Mouse (Mus musculus) neural tube, postnatal 0 days (tissue): Measurements from ENCODE around the gene Cd52. TPM values are rescaled to one million over a fixed set of nuclear protein-coding genes. Genes with fewer than 3 reads are reported as not detected.

Experiments used
- polyA plus RNA-seq: library from polyadenylated mRNA; unstranded; fragments of >200 nt; fragmentation: Nextera tagmentation; extraction: Ambion mirVana; gene quantifications from 2 replicates; pipeline ENCODE4 v1.2.1, GENCODE M21; 2015

The Cd52 gene
- polyA plus RNA-seq = 3.2 and 6.2 TPM in 2 replicates

DNA sequence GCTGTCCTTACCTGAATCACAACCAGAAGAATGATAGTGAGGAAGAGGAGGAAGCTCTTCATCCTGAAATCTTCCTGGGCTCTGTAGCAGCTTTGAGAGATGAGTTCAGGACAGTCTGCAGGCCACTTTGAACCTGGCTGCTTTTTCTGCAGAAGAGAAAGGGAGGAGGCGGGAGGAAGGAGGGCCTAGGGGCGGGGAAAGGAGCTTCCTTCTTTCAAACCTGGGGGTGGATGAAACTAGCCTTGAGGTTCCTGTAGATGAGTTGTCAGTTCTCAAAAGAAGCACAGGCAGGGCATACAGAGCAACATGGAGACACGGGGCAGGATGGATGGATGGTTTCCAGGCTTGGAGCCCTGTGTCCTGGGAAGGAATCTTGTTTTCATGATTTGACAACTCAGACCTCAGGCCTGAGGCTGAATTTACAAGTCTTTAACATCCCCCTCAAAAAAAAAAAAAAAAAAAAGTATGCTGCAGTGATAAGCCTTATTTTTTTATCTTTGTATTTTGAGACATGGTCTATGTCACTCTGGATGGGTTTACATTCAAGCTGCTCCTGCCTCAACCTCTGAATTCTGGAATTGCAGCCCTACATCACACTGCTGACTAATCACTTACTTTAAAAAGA, at the start of gene Cd52:
Gene Cd52 (minus strand): TSS at position 160 of the 625 bp plus-strand sequence.

DNA sequence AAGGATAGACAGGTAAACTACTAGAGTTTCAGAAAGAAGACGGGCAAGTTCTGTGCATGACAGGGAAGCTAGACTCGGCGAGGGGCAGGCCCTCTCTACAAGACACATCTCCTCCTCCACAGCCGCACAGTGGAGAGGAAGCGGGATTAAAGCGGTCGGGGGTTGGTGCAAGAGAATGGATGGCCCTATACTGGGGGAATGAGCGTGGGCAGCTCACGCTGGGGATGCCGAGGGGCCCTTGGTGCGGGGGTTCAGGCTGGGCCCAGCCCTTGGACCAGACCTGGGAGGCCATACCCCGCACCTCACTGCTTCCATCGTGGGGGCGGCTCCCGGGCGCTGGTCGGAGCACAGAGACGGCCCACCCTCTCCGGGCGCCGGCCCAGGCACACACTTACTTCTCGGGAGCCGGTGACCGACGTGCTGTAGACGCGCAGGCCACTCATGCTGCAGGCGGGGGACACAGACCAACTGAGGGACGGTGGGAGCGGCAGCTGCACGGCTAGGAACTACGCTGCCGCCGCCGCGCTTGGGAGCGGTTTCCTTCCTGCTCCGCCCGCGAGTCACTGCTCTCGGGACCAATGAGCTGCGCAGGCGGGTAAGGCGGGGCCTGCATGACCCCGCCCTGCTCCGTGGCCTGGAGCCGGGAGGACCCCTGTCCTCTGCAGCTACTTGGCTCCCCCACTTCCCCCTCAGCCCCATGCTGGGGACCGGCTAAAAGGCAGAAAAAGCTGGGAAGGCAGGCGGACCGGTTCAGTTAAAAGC, 33.5 kb upstream of the Cd52 start, which contains the start of gene Sh3bgrl3:
Gene Sh3bgrl3 (minus strand): TSS at position 569 of the 762 bp plus-strand sequence.

DNA sequence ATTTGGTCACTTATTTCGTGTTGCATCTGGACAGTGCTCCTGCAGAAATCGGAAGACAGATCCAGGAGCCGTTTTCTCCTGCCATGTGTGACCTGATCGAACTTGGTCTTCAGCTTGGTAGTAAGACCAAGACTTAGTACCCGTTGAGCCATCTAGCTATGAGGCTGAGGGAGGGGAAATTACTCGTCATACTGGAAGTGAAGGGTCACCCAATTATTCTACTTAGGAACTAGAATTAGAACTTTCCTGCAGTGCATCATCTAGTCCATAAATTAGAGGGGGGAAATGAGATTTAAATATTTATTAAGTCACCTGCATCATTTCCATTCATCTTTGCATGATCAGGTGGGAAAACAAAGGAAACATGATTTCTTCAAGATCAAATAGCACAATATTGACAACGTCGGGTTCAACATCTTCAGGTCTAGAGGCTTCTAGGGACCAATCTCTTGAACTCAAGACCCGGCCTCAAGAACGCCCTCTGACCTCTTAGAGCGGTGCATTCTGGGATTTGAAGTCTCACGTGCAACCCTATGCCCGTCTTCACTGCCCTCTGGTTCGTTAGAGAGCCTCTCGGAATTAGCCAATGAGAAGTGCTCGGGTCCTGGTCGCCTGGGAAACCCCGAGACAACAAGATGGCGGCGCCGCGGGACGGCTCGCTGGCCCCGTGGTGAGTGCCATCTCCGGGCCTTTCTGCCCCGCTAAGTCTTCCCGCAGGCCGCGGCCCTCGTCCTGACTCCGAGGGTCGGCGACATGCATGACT, 7.3 kb upstream of the Cd52 start, which contains the start of gene Ubxn11:
Gene Ubxn11 (plus strand): TSS at position 592 of the 763 bp plus-strand sequence.

DNA sequence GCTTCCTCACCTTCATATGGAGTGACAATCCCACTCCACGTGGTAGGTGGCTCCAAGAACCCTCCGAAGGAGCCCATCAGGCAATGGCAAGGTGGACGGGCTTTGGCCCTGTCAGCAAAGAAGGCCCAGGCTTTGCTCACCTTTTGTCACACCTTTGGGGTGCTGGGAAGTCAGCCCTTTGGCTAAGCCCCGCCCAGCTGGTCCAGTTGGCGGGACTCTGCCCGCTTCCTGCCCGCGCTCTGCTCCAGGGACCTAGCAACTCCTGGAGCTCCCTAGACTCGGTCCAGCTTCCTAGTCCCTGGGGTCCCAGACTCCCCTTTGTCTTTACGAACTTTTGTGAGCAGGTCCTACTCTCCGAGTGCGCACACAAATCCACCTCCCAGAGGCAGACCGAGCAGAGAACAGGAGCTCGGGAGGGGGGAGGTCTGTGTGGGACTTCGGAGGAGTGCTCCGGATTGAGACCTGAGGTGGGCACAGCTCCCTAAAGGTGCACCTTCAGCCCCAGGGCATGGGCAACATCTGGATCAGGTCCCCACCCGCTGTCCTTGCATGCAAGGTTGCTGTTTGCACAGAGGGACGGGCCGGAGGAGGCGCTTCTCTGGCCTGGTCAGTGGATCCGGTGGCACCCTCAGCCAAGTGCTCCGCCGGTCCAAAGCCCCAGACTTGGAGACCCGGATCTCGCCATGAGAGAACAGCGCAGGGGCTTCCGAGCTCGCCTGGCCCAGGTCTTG, 34.6 kb downstream of the Cd52 start, which contains the start of gene Crybg2:
Gene Crybg2 (plus strand): TSS at position 681 of the 731 bp plus-strand sequence.

DNA sequence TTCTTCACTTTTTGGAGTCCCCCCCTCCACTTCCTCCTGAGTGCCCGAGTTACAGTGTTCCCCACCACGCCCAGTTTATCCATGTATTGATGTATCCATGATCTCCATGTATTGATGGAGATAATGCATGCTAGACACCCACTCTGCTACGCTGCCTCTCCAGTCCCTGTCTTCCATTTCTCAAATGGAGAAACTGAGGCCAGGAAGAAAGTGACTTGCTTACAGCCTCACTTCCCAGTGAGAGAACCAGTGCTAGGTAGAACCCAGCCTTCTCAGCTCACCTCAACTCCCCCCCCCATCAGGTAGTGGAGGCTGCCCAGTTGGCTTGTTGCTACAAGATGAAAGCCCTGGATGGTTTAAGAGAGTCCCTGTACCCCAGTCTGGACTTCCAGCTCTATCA, 41.3 kb downstream of the Cd52 start, which contains the start of gene Zfp683:
Gene Zfp683 (plus strand): TSS at position 301 of the 400 bp plus-strand sequence.

Other genes with a start within 250 kb of the Cd52 start
- gene Rps6ka1, start 207.3 kb downstream of the Cd52 start, polyA plus RNA-seq = 21.4 and 23.9 TPM in 2 replicates
- gene Hmgn2, start 126.4 kb downstream of the Cd52 start, polyA plus RNA-seq = 710 and 721 TPM in 2 replicates
- gene Dhdds, start 94.2 kb downstream of the Cd52 start, polyA plus RNA-seq = 37.3 and 44.2 TPM in 2 replicates
- gene Lin28a, start 76.2 kb downstream of the Cd52 start, polyA plus RNA-seq = 0.08 and 0.12 TPM in 2 replicates
- gene Zfp683, start 41.2 kb downstream of the Cd52 start, polyA plus RNA-seq = not detected in 2 replicates
- 6.2 and 7.4 TPM in 2 replicates for gene Crybg2, start 34.3 kb downstream of the Cd52 start, polyA plus RNA-seq
- gene Ubxn11, start 7.5 kb upstream of the Cd52 start, polyA plus RNA-seq = 9.3 and 13.4 TPM in 2 replicates
- 539 and 571 TPM in 2 replicates for gene Sh3bgrl3, start 33.7 kb upstream of the Cd52 start, polyA plus RNA-seq
- gene Cep85, start 92.0 kb upstream of the Cd52 start, polyA plus RNA-seq = 14.9 and 17.2 TPM in 2 replicates
- gene Gm7534, start 107.9 kb upstream of the Cd52 start, polyA plus RNA-seq = not detected in 2 replicates
- 0.13 and 0.15 TPM in 2 replicates for gene Catsper4, start 132.3 kb upstream of the Cd52 start, polyA plus RNA-seq
- gene Cnksr1, start 143.3 kb upstream of the Cd52 start, polyA plus RNA-seq = 0.09 TPM in 1 of 2 replicates, not detected in the other
- 0.50 and 0.53 TPM in 2 replicates for gene E130218I03Rik, start 148.6 kb upstream of the Cd52 start, polyA plus RNA-seq
- 12.3 and 13.6 TPM in 2 replicates for gene Zfp593, start 150.5 kb upstream of the Cd52 start, polyA plus RNA-seq
- 0.26 TPM in 1 of 2 replicates, not detected in the other for gene Gm30191, start 151.9 kb upstream of the Cd52 start, polyA plus RNA-seq
- gene Grrp1, start 159.0 kb upstream of the Cd52 start, polyA plus RNA-seq = 14.7 and 15.1 TPM in 2 replicates
- gene Pdik1l, start 192.8 kb upstream of the Cd52 start, polyA plus RNA-seq = 24.1 and 26.0 TPM in 2 replicates
- 1.4 and 1.6 TPM in 2 replicates for gene Trim63, start 220.0 kb upstream of the Cd52 start, polyA plus RNA-seq
- 0.25 TPM in 2 replicates for gene Slc30a2, start 248.1 kb upstream of the Cd52 start, polyA plus RNA-seq